Mouse (Mus musculus): ENCODE measurements around the gene Rnf207. TPM values are rescaled to one million over a fixed set of nuclear protein-coding genes. Genes with fewer than 3 reads are reported as not detected.

The Rnf207 gene
- 0.25 TPM for polyA plus RNA-seq (2017; shearing (Covaris generic))

DNA sequence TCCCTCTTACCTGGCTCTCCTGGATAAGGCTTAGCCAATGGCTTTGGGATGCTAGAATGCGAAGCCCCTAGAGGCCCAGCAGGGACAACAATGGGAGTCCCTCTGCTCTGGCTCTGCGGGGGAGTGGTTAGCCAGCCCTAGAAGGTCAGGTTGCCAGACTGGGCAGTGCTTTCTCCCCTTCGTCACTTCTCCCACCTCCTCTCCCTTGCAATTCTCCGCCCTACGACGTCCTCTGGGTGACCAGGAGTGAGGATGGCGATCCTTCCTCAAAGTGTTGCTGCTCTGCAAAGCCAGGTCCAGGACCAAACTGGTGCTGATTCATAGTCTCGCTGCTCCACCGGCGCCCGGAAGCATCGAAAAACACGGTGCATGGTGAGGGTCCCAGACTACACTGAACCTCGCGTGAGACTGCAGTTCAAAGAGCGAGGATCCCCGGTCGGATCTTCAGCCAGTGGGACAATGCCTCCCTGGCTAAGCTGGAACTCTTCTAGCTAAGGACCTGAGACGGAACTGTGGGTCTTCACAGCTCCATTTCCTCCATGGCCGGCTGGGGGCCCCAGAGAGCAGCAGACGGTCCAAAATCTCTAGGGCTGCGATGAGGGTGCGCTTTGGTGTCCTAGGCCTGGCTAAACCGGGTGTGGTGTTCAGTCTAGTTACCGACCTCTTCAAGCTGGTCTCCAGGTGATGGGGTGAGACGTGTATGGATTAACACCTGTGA, at the start of gene Rnf207:
Gene Rnf207 (minus strand): TSS at position 477 of the 718 bp plus-strand sequence.

DNA sequence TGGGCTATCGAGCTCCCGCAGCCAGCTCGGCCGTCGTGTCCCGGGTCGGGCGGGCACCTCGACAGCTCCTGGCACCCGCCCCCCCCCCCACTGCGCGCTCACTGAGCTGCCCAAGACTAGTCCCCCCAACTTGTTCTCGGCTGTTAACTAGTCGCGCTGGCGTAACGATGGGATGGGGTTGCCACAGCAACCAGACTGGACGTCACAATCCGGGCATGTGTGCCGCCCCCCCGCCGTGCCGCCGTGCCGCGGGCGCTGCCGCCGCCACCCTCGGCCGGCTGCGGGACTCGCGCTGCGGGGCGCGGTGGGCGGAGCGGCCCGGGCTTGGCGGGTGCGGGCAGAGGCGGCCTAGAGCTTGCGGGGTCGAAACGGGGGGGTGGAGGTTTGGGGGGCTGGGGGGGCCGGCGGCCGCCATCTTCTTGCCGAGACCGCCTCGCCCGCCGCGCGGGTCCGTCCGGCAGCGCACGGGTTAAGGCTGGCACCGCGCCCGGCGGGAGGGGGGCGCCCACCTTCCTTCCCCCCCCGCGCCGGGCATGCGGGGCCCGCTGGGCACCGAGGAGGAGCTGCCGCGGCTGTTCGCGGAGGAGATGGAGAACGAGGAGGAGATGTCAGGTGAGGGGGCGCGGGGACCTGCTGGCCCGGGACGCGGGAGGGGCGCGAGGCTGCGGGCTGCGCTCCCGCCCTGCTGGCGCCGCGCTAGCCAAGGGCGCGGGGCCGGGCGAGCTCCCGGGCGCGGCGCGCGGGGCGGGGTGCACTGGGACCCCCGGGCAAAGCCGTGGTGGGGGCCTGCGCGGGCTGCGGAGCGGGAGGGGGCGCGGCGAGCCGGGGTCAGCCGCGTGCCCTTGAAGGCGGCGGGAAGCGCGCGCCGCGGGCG, 19.9 kb upstream of the Rnf207 start, which contains the start of gene Chd5:
Gene Chd5 (plus strand): TSS at position 233 of the 874 bp plus-strand sequence.

DNA sequence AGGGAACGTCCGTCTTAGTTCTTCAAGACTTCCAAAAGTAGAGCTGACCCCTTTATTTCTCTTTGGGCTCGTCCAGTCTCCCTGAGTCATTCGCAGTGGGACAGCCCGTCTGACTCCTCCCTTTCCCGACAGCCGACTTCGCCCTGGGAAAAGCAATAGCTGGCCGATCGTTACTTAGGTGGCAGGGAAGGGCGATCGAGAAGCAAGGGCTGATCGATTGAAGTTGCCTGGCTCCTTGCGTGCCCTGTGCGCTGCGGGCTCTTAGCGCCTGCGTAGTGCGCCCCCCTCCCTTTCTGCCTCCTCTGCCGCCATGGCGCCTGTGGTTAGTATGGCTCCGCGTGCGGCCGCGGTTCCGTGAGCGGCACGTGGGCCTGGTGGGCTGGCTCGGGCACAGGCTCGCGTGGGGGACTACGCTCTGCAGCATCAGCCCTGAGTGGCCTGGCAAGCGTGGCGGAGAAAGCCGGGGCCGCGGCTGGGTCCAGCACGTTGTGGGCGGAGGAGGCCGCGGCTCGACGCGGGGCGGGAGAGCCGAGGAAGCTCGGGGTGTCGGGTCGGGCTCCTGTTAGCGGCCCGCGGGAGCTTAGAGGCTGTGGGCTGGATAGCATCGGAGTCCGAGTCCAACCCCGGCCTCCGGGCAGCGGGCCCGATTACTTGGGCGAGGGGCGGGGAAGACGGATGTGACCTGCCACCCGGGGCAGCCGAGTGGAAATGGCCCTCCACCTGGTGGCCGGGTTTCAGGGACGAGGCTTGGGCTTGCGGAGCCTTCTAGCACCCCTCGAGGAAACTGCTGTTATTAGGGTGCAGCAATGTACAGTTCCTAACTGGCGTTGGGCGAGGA, 7.0 kb upstream of the Rnf207 start, which contains the start of gene Rpl22:
Gene Rpl22 (plus strand): TSS at position 169 of the 838 bp plus-strand sequence.

GRCm38 (mm10) chr4:152296874-152297861, 21.6 kb downstream of the Rnf207 start, which contains the start of gene Icmt:
Icmt (plus strand) TSS chr4:152297227.

GRCm38 (mm10) chr4:152291562-152291961, 27.2 kb downstream of the Rnf207 start, which contains the start of gene Hes3:
Hes3 (minus strand) TSS chr4:152291662.

DNA sequence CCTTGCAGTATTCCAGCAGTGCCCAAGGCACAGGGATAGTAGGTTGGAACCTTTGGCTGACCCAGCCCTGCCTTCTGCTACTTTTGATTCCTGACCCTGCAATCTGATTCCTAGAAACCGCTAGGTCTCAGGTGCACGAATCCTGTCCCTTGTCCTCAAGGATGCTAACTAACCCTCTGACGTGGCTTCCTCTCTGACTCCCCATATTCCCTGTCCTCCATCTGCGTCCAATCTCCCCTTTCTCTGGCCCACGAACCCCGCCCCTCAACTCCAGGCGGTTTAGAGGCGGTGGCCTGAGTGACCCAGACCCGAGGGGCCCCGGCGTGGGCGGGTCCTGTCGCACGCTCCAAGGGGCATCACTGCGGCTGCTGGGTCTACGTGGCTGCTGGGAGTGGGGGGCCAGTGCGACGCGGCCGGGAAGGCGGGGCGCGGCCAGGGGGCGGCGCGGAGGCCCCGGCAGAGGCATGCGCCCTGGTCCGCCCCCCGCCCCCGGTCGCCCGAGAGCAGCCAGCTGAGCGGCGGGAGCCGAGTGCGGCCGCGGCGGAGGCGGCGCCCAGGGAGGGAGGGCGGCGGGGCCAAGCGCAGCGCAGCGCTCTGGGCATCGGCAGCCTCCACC, 45.1 kb downstream of the Rnf207 start, which contains the start of gene Gpr153:
Gene Gpr153 (plus strand): TSS at position 612 of the 616 bp plus-strand sequence.

Other genes starting within 250 kb of the Rnf207 start
- 4.3 TPM for gene Plekhg5, start 246.5 kb downstream of the Rnf207 start, polyA plus RNA-seq (2017; shearing (Covaris generic))
- gene Tnfrsf25, start 203.1 kb downstream of the Rnf207 start, polyA plus RNA-seq (2017; shearing (Covaris generic)): 221 TPM
- gene Espn, start 166.6 kb downstream of the Rnf207 start, polyA plus RNA-seq (2017; shearing (Covaris generic)): 14.8 TPM
- not detected for gene Hes2, start 160.1 kb downstream of the Rnf207 start, polyA plus RNA-seq (2017; shearing (Covaris generic))
- gene Acot7, start 140.9 kb downstream of the Rnf207 start, polyA plus RNA-seq (2017; shearing (Covaris generic)): 84.5 TPM
- gene Gpr153, start 44.8 kb downstream of the Rnf207 start, polyA plus RNA-seq (2017; shearing (Covaris generic)): not detected
- not detected for gene Hes3, start 27.3 kb downstream of the Rnf207 start, polyA plus RNA-seq (2017; shearing (Covaris generic))
- 3.9 TPM for gene Icmt, start 21.8 kb downstream of the Rnf207 start, polyA plus RNA-seq (2017; shearing (Covaris generic))
- 633 TPM for gene Rpl22, start 6.7 kb upstream of the Rnf207 start, polyA plus RNA-seq (2017; shearing (Covaris generic))
- gene Chd5, start 19.7 kb upstream of the Rnf207 start, polyA plus RNA-seq (2017; shearing (Covaris generic)): 0.04 TPM
- gene Nphp4, start 157.7 kb upstream of the Rnf207 start, polyA plus RNA-seq (2017; shearing (Covaris generic)): 0.88 TPM
- gene Kcnab2, start 158.9 kb upstream of the Rnf207 start, polyA plus RNA-seq (2017; shearing (Covaris generic)): 146 TPM